Mouse (Mus musculus) kidney, postnatal 0 days (tissue): ENCODE results near the gene Lats2. TPM values are rescaled to one million over a fixed set of nuclear protein-coding genes. Genes with fewer than 3 reads are reported as not detected.
A peak's percentile ranks its signal among the peaks of the same experiment; 100 is the strongest.

Source experiments
- ATAC-seq: fragments of 200-750 bp; cut with Nextera tagmentation; replicated peaks from 2 replicates; pipeline ENCODE4 v1.8.0; 2017; ENCODE audit warnings: low read depth, moderate number of reproducible peaks, moderate TSS enrichment, moderate library complexity; ENCODE audit not compliant: low FRiP score
- DNase-seq: peaks from one replicate; pipeline ENCODE4 v3.0.0-alpha.2; 2016; ENCODE audit warnings: low spot score
- H3K27ac ChIP-seq: fragments of 300-500 bp; sonication (generic); 2 replicates; pipeline ENCODE4 v1.5.1; 2014; ENCODE audit warnings: mild to moderate bottlenecking
- H3K27me3 ChIP-seq: fragments of 300-500 bp; sonication (generic); 2 replicates; pipeline ENCODE4 v1.6.1; 2014; ENCODE audit warnings: low read length, mixed read lengths; ENCODE audit not compliant: insufficient read depth
- H3K36me3 ChIP-seq: fragments of 300-500 bp; sonication (generic); 2 replicates; pipeline ENCODE4 v1.6.1; 2014; ENCODE audit warnings: low read length, mixed read lengths; ENCODE audit not compliant: insufficient read depth
- H3K4me1 ChIP-seq: fragments of 300-500 bp; sonication (generic); replicated peaks from 2 replicates; pipeline ENCODE4 v1.6.1; 2014; ENCODE audit warnings: antibody characterized with exemption, low read length, mixed read lengths; ENCODE audit not compliant: insufficient read depth
- H3K4me2 ChIP-seq: fragments of 300-500 bp; sonication (generic); 2 replicates; pipeline ENCODE4 v1.6.1; 2014; ENCODE audit warnings: mild to moderate bottlenecking, low read length, moderate library complexity, mixed read lengths
- H3K4me3 ChIP-seq: fragments of 300-500 bp; sonication (generic); replicated peaks from 2 replicates; pipeline ENCODE4 v1.5.1; 2014; ENCODE audit warnings: low read depth, low read length
- H3K9ac ChIP-seq: fragments of 300-500 bp; sonication (generic); 2 replicates; pipeline ENCODE4 v1.6.1; 2014; ENCODE audit warnings: low read depth, low read length
- H3K9me3 ChIP-seq: fragments of 300-500 bp; sonication (generic); replicated peaks from 2 replicates; pipeline ENCODE4 v1.6.1; 2016; ENCODE audit warnings: low read length, inconsistent platforms, mixed read lengths
- CTCF ChIP-seq: IDR thresholded peaks from 2 replicates; pipeline ENCODE4 v1.5.1; 2016; ENCODE audit warnings: antibody characterized with exemption, low read depth, mild to moderate bottlenecking, moderate library complexity
- WGBS: fragments of 180-500 bp; shearing (Covaris S2); extraction: QIAGEN DNeasy Blood & Tissue Kit; methylation state at CpG from one replicate; pipeline ENCODE4 v1.1.7; 2014; 5-methylcytosine and 5-hydroxymethylcytosine counted together
- polyA plus RNA-seq: library from polyadenylated mRNA; unstranded; fragments of >200 nt; fragmentation: Nextera tagmentation; extraction: Ambion mirVana; gene quantifications from 2 replicates; pipeline ENCODE4 v1.2.1, GENCODE M21; 2015

The Lats2 gene
- polyA plus RNA-seq, 1 experiment from 2014 or later, result 24.2 TPM

DNA sequence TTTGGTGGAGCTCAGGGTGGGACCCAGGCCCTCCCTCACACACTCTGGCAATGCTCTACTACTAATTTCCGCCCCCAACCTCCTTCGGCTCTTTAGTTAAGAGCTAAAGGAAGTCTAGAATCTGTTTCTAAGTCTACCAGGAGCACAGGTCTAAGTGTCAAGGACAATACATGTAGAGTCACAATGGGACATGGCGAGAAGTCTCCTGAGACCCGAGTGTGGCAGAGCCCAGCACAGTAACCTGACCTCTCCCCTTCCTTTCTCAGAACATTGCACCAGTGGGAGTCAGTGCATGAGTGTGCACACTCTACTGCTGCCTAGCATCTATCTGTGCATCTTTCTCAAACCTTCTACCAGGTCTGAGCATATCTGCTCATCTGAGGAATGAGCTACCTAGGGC lies 52.4 kb downstream of the Lats2 start:
- Histone ChIP-seq H3K27me3 (no peaks in the 10 kb centered on the region), H3K4me1 (peaks cover 21% of the 10 kb centered on the region; the same call in 1 of the 2 replicates), H3K9ac (no peak overlapping the region), H3K4me3 (no peak overlapping the region), H3K9me3 (no peaks in the 10 kb centered on the region), H3K27ac (no peak overlapping the region), H3K4me2 (no peak overlapping the region), H3K36me3 (peaks cover 28% of the 10 kb centered on the region)
- WGBS, result 77% methylated on average over 4 of the region's 4 CpGs
- DNase-seq (no peak), ATAC-seq (no peak)
- TF ChIP-seq CTCF, result no peak

- DNase-seq (no peak), ATAC-seq (no peak)
- Histone ChIP-seq H3K4me2 (no peak overlapping the region), H3K9me3 (no peaks in the 10 kb centered on the region), H3K27ac (no peak overlapping the region), H3K27me3 (no peaks in the 10 kb centered on the region), H3K4me3 (no peak overlapping the region), H3K36me3 (peaks cover 34% of the 10 kb centered on the region), H3K4me1 (peaks cover 21% of the 10 kb centered on the region; the same call in 1 of the 2 replicates), H3K9ac (no peak overlapping the region)
- TF ChIP-seq CTCF, result no peak
- 84% methylated on average over 4 of the region's 4 CpGs for WGBS
Measured at GRCm38 (mm10) chr14:57705075-57705474, 53.1 kb downstream of the Lats2 start.

DNA sequence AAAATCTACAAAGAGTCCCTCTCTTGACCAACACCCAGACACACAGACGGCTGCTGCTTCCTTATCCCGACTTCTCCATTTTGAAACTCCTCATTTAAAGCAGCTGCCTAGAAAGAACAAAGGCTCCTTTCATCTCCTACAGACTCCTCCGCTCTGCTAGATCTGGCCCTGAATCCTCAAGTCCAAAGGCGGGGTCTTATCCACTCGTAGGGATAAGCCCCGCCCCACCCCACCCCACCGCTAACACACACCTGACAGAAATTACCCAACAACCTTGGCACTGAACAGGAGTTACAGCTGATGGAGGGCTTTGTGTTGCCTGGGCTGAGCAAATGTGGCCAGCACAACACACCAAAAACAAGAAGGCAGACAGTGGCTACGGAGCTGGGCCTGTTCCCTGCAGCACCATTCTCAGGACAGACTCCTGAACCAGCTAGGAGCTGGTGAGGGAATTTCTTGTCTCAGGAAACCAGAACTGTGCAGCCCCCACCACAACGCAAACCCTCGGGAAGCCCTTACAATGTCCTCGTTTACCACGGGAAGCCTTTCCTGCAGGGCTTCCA lies 56.2 kb downstream of the Lats2 start:
- no peak overlapping the region for H3K4me2 ChIP-seq
- H3K27ac ChIP-seq, result no peak overlapping the region
- H3K9ac ChIP-seq, result no peak overlapping the region
- no peaks in the 10 kb centered on the region for H3K9me3 ChIP-seq
- H3K4me3 ChIP-seq, result no peak overlapping the region
- DNase-seq, result no peak
- ATAC-seq, result no peak
- H3K27me3 ChIP-seq, result no peaks in the 10 kb centered on the region
- no peak for TF ChIP-seq CTCF
- peaks cover 6% of the 10 kb centered on the region; the same call in 1 of the 2 replicates for H3K4me1 ChIP-seq
- WGBS, result 71% methylated on average over 12 of the region's 12 CpGs
- peaks cover 56% of the 10 kb centered on the region for H3K36me3 ChIP-seq

DNA sequence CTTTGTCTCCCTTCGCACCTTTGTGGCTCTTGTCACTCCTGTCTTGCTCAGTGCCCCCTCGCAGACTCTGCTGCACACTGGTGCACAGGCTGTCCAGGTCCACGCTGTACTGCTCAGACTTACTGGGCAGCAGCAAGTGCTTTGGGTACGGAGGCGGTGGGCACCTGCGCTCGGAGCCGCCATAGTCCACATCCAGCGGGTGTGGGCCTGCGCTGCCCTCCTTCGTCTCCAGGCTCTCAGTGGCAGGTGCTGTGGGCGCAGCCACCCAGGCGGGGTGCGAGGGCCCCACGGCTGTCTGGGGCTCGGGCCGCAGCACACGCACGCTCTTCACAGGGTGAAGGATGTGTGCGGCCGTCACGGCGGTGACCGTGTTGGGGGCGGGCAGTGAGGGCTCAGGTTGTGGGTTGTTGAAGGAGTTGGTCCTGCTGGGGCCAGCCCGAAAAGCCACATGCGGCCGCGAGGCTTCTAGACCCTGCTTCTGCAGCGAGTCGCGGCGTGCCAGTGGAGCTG lies 58.7 kb downstream of the Lats2 start:
- Histone ChIP-seq H3K9me3 (no peaks in the 10 kb centered on the region), H3K36me3 (peaks cover 67% of the 10 kb centered on the region), H3K4me2 (no peak overlapping the region), H3K9ac (no peak overlapping the region), H3K4me3 (no peak overlapping the region), H3K4me1 (no peaks in the 10 kb centered on the region), H3K27me3 (no peaks in the 10 kb centered on the region), H3K27ac (no peak overlapping the region)
- TF ChIP-seq CTCF, result no peak
- ATAC-seq (no peak), DNase-seq (no peak)
- 96% methylated on average over 33 of the region's 33 CpGs for WGBS

GRCm38 (mm10) chr14:57699016-57699415 lies 59.2 kb downstream of the Lats2 start:
- Histone ChIP-seq H3K27ac (no peak overlapping the region), H3K4me3 (no peak overlapping the region), H3K27me3 (no peaks in the 10 kb centered on the region), H3K4me1 (no peaks in the 10 kb centered on the region), H3K9ac (no peak overlapping the region), H3K9me3 (no peaks in the 10 kb centered on the region), H3K36me3 (peaks cover 71% of the 10 kb centered on the region), H3K4me2 (no peak overlapping the region)
- no peak for TF ChIP-seq CTCF
- no peak for DNase-seq
- 88% methylated on average over 10 of the region's 10 CpGs for WGBS
- ATAC-seq, result no peak

DNA sequence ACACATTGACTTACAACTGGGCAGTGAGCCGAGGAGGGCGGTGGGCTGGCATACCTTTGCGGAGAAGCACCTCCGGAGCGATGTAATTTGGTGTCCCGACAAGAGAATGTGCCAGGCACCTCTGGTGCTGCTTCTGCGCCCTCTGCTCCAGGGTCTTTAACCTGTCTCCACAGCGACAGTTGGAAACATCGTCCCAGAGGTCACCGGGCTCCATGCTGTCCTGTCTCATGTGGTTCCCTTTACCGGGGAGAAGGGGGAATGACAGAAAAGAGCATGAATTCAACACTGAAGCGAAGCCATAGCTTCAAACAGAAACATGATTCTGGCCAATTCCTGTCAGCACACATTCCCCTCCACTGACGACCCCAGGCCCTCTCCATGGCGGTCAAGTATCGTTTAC lies 62.1 kb downstream of the Lats2 start:
- 92% methylated on average over 15 of the region's 15 CpGs for WGBS
- ATAC-seq (no peak), DNase-seq (no peak)
- H3K4me1 ChIP-seq, result no peaks in the 10 kb centered on the region
- H3K9ac ChIP-seq, result no peak overlapping the region
- no peak overlapping the region for H3K4me2 ChIP-seq
- H3K27ac ChIP-seq, result no peak overlapping the region
- H3K27me3 ChIP-seq, result no peaks in the 10 kb centered on the region
- peaks cover 65% of the 10 kb centered on the region for H3K36me3 ChIP-seq
- H3K9me3 ChIP-seq, result no peaks in the 10 kb centered on the region
- no peak for TF ChIP-seq CTCF
- no peak overlapping the region for H3K4me3 ChIP-seq

DNA sequence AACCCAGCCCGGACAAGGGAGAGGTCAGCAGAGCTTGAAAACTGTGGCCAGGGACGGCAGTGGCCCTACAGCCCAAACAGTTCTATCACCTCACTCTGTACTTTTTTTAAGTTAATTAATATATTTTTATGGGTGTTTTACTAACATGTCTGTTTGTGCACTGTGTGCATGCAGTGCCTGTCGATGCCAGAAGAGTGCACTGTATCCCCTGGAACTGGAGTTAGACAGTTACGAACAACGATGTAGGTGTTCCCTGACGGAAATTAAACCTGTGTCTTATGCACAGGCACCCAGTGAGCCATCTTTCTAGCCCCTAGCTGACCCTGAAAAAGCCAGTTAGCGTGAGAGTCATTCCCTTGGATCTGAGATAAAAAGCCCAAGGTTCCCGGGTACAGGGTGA lies 62.6 kb downstream of the Lats2 start:
- Histone ChIP-seq H3K4me2 (no peak overlapping the region), H3K4me3 (no peak overlapping the region), H3K9ac (no peak overlapping the region), H3K27me3 (no peaks in the 10 kb centered on the region), H3K27ac (no peak overlapping the region), H3K9me3 (no peaks in the 10 kb centered on the region), H3K4me1 (no peaks in the 10 kb centered on the region), H3K36me3 (peaks cover 68% of the 10 kb centered on the region)
- WGBS, result 94% methylated on average over 8 of the region's 8 CpGs
- DNase-seq, result peak; percentile 22
- peak; percentile 60 for TF ChIP-seq CTCF
- no peak for ATAC-seq
